Comparison of ENCODE assay signal across 13 mouse cellular contexts in the genomic region with DNA sequence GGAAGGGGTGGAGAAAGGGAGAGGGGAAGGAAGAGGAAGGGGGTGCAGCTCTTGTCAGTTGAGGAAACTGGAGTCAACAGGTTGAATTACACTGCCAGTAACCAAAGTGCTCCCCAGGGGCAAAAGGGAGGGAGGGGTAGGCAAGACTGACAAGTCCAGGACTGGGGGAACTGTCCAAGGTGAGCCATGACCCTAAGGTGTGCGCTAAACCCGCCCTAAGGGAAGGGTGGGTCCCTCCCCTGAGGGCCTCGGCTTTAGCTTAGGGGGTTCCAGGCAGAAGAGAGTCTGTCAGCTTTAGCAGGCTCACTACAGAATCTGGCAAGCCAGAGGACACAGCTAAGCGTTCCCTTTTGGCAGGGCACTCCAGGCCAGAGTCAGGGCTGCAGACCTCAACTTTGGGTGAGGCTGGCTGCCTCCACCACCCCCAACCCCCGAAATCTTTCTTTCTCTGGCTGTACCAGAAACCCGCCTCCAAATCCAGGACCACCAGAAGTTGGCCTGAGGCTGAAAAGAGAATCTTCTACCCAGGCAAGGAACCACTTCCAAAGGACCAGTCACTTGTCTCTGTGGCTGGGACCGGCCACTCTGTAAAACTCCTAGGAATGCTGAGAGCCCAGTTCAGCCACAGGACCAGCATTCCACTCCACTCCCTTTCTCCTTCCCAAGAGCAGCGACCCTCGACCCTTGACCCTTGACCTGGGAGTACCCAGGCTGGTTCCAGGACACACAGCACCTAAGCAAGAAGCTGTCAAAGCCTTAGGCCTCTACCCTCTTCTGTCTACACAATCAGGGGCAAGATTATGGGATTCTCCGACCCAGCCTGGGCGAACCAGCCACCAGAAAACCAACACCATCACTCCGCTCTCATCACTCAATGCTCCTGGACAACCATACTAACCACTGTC. TPM values are rescaled to one million over a fixed set of nuclear protein-coding genes. Genes with fewer than 3 reads are reported as not detected.
A peak's percentile ranks its signal among the peaks of the same experiment; 100 is the strongest.
DNase-seq lines count a peak whose midpoint lies in the region; ATAC-seq lines count a peak whose summit lies in the region.
"Had no signal": no experiment of that assay in that cellular context is flagged by ENCODE, and none has a peak within 500 bp of the region (broad histone marks: within the 10 kb centered on the region; RNA-seq: fewer than 3 reads in every experiment).

No protein-coding gene starts in this region.

- peaks cover 64% of the 10 kb centered on the region for H3K27me3 ChIP-seq in embryonic facial prominence, embryonic 14.5 days (replicated peaks; ENCODE audit: control insufficient read depth, insufficient read depth, low read length)
- peaks cover 48% of the 10 kb centered on the region for H3K27me3 ChIP-seq in midbrain, embryonic 16.5 days (ENCODE audit: control insufficient read depth, insufficient read depth, low read depth, low read length)

- H3K4me3 ChIP-seq in embryonic facial prominence, embryonic 14.5 days (ENCODE audit: low read depth, low read length), result no peak overlapping the region
- H3K4me3 ChIP-seq in midbrain, embryonic 16.5 days (ENCODE audit: low read depth, low read length), result no peak overlapping the region

- no peak overlapping the region for H3K9ac ChIP-seq in embryonic facial prominence, embryonic 14.5 days (ENCODE audit: low read depth, low read length)
- no peak overlapping the region for H3K9ac ChIP-seq in midbrain, embryonic 16.5 days (ENCODE audit: low read depth, low read length)
- H3K9ac ChIP-seq: limb, embryonic 13.5 days; neural tube, embryonic 12.5 days had no signal

- peak; percentile 54 for DNase-seq in embryo, embryonic 9.5 days (ENCODE audit: extremely low spot score)
- DNase-seq in embryo, embryonic 11 days, result no peak
- DNase-seq in embryonic facial prominence, embryonic 14.5 days (ENCODE audit: low spot score), result no peak
- DNase-seq in kidney, postnatal 10 days, result peak; percentile 66
- peak; percentile 59 for DNase-seq in lung, postnatal 36 days
- no peak for DNase-seq in T-cell, adult 2 months (ENCODE audit: low spot score)
- DNase-seq in retina, embryonic 14.5 days (ENCODE audit: low spot score), result no peak
- DNase-seq: gastrocnemius, adult 2 months; heart, postnatal 14 days; right cerebral cortex, postnatal 14 days had no signal

- H3K4me1 ChIP-seq in embryonic facial prominence, embryonic 14.5 days (ENCODE audit: control insufficient read depth, insufficient read depth, low read length), result no peaks in the 10 kb centered on the region
- peaks cover 6% of the 10 kb centered on the region; the same call in 1 of the 2 replicates for H3K4me1 ChIP-seq in midbrain, embryonic 16.5 days (ENCODE audit: control insufficient read depth, insufficient read depth, low read length)

- no peaks in the 10 kb centered on the region for H3K9me3 ChIP-seq in embryonic facial prominence, embryonic 14.5 days (ENCODE audit: control insufficient read depth, low read length)
- no peaks in the 10 kb centered on the region for H3K9me3 ChIP-seq in midbrain, embryonic 16.5 days (replicated peaks; ENCODE audit: control insufficient read depth, low read length, poor library complexity, severe bottlenecking)
- H3K9me3 ChIP-seq: limb, embryonic 13.5 days; neural tube, embryonic 12.5 days had no signal

- no peak for ATAC-seq in embryonic facial prominence, embryonic 14.5 days (ENCODE audit: low read depth)
- ATAC-seq in midbrain, embryonic 16.5 days, result no peak

- WGBS in embryonic facial prominence, embryonic 14.5 days, result 26% methylated on average over 12 of the region's 12 CpGs
- 40% methylated on average over 12 of the region's 12 CpGs for WGBS in midbrain, embryonic 16.5 days

- H3K36me3 ChIP-seq in embryonic facial prominence, embryonic 14.5 days (ENCODE audit: control insufficient read depth, insufficient read depth, low read length), result no peaks in the 10 kb centered on the region
- H3K36me3 ChIP-seq in midbrain, embryonic 16.5 days (ENCODE audit: control insufficient read depth, insufficient read depth, low read length), result no peaks in the 10 kb centered on the region
- H3K36me3 ChIP-seq: limb, embryonic 13.5 days; neural tube, embryonic 12.5 days had no signal

- H3K27ac ChIP-seq in embryonic facial prominence, embryonic 14.5 days (replicated peaks; ENCODE audit: low read depth, low read length), result no peak overlapping the region
- H3K27ac ChIP-seq in midbrain, embryonic 16.5 days (ENCODE audit: low read length), result no peak overlapping the region
- H3K27ac ChIP-seq: limb, embryonic 13.5 days; neural tube, embryonic 12.5 days had no signal

- peak overlapping the region; percentile 24; the same call in 1 of the 2 replicates for H3K4me2 ChIP-seq in embryonic facial prominence, embryonic 14.5 days (ENCODE audit: low read depth, low read length)
- H3K4me2 ChIP-seq in midbrain, embryonic 16.5 days (ENCODE audit: low read length), result no peak overlapping the region

RNA-seq across cellular contexts. Expression of a gene that starts 1.3 kb away (rescaled TPM):
- 9.8 and 10.2 TPM in 2 replicates for polyA plus RNA-seq in embryonic facial prominence, embryonic 14.5 days (2014; fragmentation: Nextera tagmentation; extraction: Ambion mirVana)
- 95.8 and 97.1 TPM in 2 replicates for polyA plus RNA-seq in midbrain, embryonic 16.5 days (2015; fragmentation: Nextera tagmentation; extraction: Ambion mirVana)

RNA-seq across cellular contexts. Expression of a gene that starts 38.1 kb away (rescaled TPM):
- polyA plus RNA-seq in embryonic facial prominence, embryonic 14.5 days (2014; fragmentation: Nextera tagmentation; extraction: Ambion mirVana), result not detected in 2 replicates
- 0.22 and 0.26 TPM in 2 replicates for polyA plus RNA-seq in midbrain, embryonic 16.5 days (2015; fragmentation: Nextera tagmentation; extraction: Ambion mirVana)

RNA-seq across cellular contexts. Expression of a gene that starts 49.2 kb away (rescaled TPM):
- 4.4 and 4.5 TPM in 2 replicates for polyA plus RNA-seq in embryonic facial prominence, embryonic 14.5 days (2014; fragmentation: Nextera tagmentation; extraction: Ambion mirVana)
- 5.9 and 6.4 TPM in 2 replicates for polyA plus RNA-seq in midbrain, embryonic 16.5 days (2015; fragmentation: Nextera tagmentation; extraction: Ambion mirVana)

Comparison
In these comparisons a context has a peak if more than half of its experiments do, and no peak if none do; other contexts are left out.
1. DNase-seq: peak in embryo, embryonic 9.5 days (single experiment), kidney, postnatal 10 days (single experiment) and lung, postnatal 36 days (single experiment); none in embryo, embryonic 11 days (single experiment), embryonic facial prominence, embryonic 14.5 days (single experiment), T-cell, adult 2 months (single experiment) and retina, embryonic 14.5 days (single experiment).